Mouse (Mus musculus): ENCODE measurements at regions not wholly inside any gene's neighbourhood (a gene's known extent, or its start where the extent isn't known, plus 50 kb on each side); places are given as distances from the start of the nearest gene placed in this dataset.
A peak's percentile ranks its signal among the peaks of the same experiment; 100 is the strongest.

- Histone ChIP-seq H3K27ac (no peak overlapping the region), H3K9ac (ENCODE audit: low read depth, low read length) (no peak overlapping the region), H3K4me1 (ENCODE audit: control insufficient read depth, insufficient read depth, low read length) (no peaks in the 10 kb centered on the region), H3K36me3 (ENCODE audit: control insufficient read depth, insufficient read depth, low read length) (no peaks in the 10 kb centered on the region), H3K27me3 (ENCODE audit: control insufficient read depth, insufficient read depth, low read length) (no peaks in the 10 kb centered on the region; the same call in 1 of the 2 replicates), H3K4me3 (no peak overlapping the region), H3K79me2 (replicated peaks; ENCODE audit: control insufficient read depth, insufficient read depth, low read length) (no peaks in the 10 kb centered on the region)
- TF ChIP-seq POLR2A (IDR thresholded peaks at IDR 0.05; ENCODE audit: insufficient read depth, low read depth, low read length) (no peak), EP300 (IDR thresholded peaks at IDR 0.05; ENCODE audit: insufficient read depth, low read depth, low read length) (no peak), CTCF (IDR thresholded peaks at IDR 0.05) (no peak)
- WGBS, result 78% methylated on average over 9 of the region's 9 CpGs
- intact Hi-C loops (cut with DNase I), result no loop called here
- DNase-seq, result no peak
Observed at GRCm38 (mm10) chr5:77483053-77483717, 75.3 kb upstream of the Igfbp7 start.

DNA sequence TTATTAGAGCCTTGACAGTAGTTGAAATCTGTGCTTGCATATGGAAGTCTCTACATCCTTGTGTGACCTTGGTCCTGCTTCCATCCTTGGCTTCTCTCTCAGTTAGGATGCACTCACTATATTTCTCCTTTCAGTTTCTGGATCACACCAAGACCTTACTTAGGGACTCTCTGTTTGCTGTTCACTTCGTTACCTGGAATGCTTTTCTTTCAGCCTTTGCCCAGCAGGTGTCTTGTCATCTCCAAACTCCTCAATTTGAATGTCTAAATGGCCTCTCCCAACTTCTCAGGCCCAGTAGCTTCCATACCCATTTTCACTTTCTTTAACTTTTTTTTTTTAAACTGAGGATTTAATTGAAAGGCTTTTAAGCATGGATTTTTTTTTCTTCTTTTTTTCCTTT is 74.0 kb upstream of the Igfbp7 start:
- no peak overlapping the region for H3K4me3 ChIP-seq
- H3K9ac ChIP-seq (ENCODE audit: low read depth, low read length), result no peak overlapping the region
- H3K79me2 ChIP-seq (replicated peaks; ENCODE audit: control insufficient read depth, insufficient read depth, low read length), result no peaks in the 10 kb centered on the region
- TF ChIP-seq POLR2A (IDR thresholded peaks at IDR 0.05; ENCODE audit: insufficient read depth, low read depth, low read length), result no peak
- TF ChIP-seq EP300 (IDR thresholded peaks at IDR 0.05; ENCODE audit: insufficient read depth, low read depth, low read length), result no peak
- TF ChIP-seq CTCF (IDR thresholded peaks at IDR 0.05), result no peak
- H3K36me3 ChIP-seq (ENCODE audit: control insufficient read depth, insufficient read depth, low read length), result no peaks in the 10 kb centered on the region
- no peak for DNase-seq
- H3K4me1 ChIP-seq (ENCODE audit: control insufficient read depth, insufficient read depth, low read length), result no peaks in the 10 kb centered on the region
- H3K27me3 ChIP-seq (ENCODE audit: control insufficient read depth, insufficient read depth, low read length), result no peaks in the 10 kb centered on the region
- no peak overlapping the region for H3K27ac ChIP-seq
- intact Hi-C loops (cut with DNase I), result no loop called here
- WGBS, result 50% methylated on average over 1 of the region's 1 CpGs

DNA sequence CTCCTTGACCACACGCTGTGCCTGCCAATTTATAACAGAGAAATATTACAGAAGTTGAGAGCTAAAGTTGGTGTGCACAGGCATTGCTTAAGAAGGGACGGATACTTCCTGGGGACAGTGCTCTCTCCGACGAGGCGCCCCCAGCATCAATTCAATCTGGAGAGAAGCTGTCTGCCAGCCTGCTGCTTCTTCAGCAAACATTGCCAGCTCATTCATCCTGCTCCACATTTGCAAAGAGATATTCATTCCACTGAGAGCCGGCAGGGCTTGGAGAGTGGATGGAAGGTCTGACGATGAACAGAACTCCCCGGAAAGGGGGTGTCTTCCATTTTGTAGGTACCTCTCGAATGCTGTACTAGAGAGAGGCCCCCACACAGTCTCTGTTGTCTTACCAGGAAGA is 70.0 kb upstream of the Igfbp7 start:
- TF ChIP-seq CTCF (IDR thresholded peaks at IDR 0.05), result no peak
- Histone ChIP-seq H3K27me3 (ENCODE audit: control insufficient read depth, insufficient read depth, low read length) (no peaks in the 10 kb centered on the region), H3K27ac (no peak overlapping the region), H3K79me2 (replicated peaks; ENCODE audit: control insufficient read depth, insufficient read depth, low read length) (no peaks in the 10 kb centered on the region), H3K9ac (ENCODE audit: low read depth, low read length) (no peak overlapping the region), H3K4me3 (no peak overlapping the region), H3K4me1 (ENCODE audit: control insufficient read depth, insufficient read depth, low read length) (no peaks in the 10 kb centered on the region), H3K36me3 (ENCODE audit: control insufficient read depth, insufficient read depth, low read length) (no peaks in the 10 kb centered on the region)
- 73% methylated on average over 9 of the region's 9 CpGs for WGBS
- DNase-seq, result no peak
- intact Hi-C loops (cut with DNase I), result no loop called here

GRCm38 (mm10) chr5:77473896-77474486 is 66.2 kb upstream of the Igfbp7 start:
- Histone ChIP-seq H3K27ac (no peak overlapping the region), H3K4me3 (no peak overlapping the region), H3K27me3 (ENCODE audit: control insufficient read depth, insufficient read depth, low read length) (no peaks in the 10 kb centered on the region), H3K4me1 (ENCODE audit: control insufficient read depth, insufficient read depth, low read length) (no peaks in the 10 kb centered on the region), H3K36me3 (ENCODE audit: control insufficient read depth, insufficient read depth, low read length) (no peaks in the 10 kb centered on the region), H3K9ac (ENCODE audit: low read depth, low read length) (no peak overlapping the region), H3K79me2 (replicated peaks; ENCODE audit: control insufficient read depth, insufficient read depth, low read length) (no peaks in the 10 kb centered on the region)
- WGBS, result 53% methylated on average over 8 of the region's 8 CpGs
- TF ChIP-seq CTCF (IDR thresholded peaks at IDR 0.05), result no peak
- no peak for TF ChIP-seq POLR2A (IDR thresholded peaks at IDR 0.05; ENCODE audit: insufficient read depth, low read depth, low read length)
- no peak for TF ChIP-seq EP300 (IDR thresholded peaks at IDR 0.05; ENCODE audit: insufficient read depth, low read depth, low read length)
- intact Hi-C loops (cut with DNase I), result no loop called here
- no peak for DNase-seq

GRCm38 (mm10) chr5:77469236-77469766 is 61.5 kb upstream of the Igfbp7 start:
- no peaks in the 10 kb centered on the region for H3K36me3 ChIP-seq (ENCODE audit: control insufficient read depth, insufficient read depth, low read length)
- H3K4me1 ChIP-seq (ENCODE audit: control insufficient read depth, insufficient read depth, low read length), result peaks cover 2% of the 10 kb centered on the region
- TF ChIP-seq CTCF (IDR thresholded peaks at IDR 0.05), result no peak
- TF ChIP-seq EP300 (IDR thresholded peaks at IDR 0.05; ENCODE audit: insufficient read depth, low read depth, low read length), result no peak
- TF ChIP-seq POLR2A (IDR thresholded peaks at IDR 0.05; ENCODE audit: insufficient read depth, low read depth, low read length), result no peak
- no peaks in the 10 kb centered on the region for H3K27me3 ChIP-seq (ENCODE audit: control insufficient read depth, insufficient read depth, low read length)
- DNase-seq, result no peak
- no peak overlapping the region for H3K27ac ChIP-seq
- intact Hi-C loops (cut with DNase I), result no loop called here
- H3K4me3 ChIP-seq, result no peak overlapping the region
- 70% methylated on average over 15 of the region's 15 CpGs for WGBS
- H3K79me2 ChIP-seq (replicated peaks; ENCODE audit: control insufficient read depth, insufficient read depth, low read length), result no peaks in the 10 kb centered on the region
- H3K9ac ChIP-seq (ENCODE audit: low read depth, low read length), result no peak overlapping the region

- no peak overlapping the region for H3K4me3 ChIP-seq
- H3K36me3 ChIP-seq (ENCODE audit: control insufficient read depth, insufficient read depth, low read length), result no peaks in the 10 kb centered on the region
- H3K9ac ChIP-seq (ENCODE audit: low read depth, low read length), result no peak overlapping the region
- DNase-seq, result peak; percentile 72 to 85
- 45% methylated on average over 15 of the region's 15 CpGs for WGBS
- no peak overlapping the region for H3K27ac ChIP-seq
- TF ChIP-seq CTCF (IDR thresholded peaks at IDR 0.05), result peak; percentile 96
- no peak for TF ChIP-seq EP300 (IDR thresholded peaks at IDR 0.05; ENCODE audit: insufficient read depth, low read depth, low read length)
- intact Hi-C loops (cut with DNase I), result no loop called here
- H3K27me3 ChIP-seq (ENCODE audit: control insufficient read depth, insufficient read depth, low read length), result no peaks in the 10 kb centered on the region
- peaks cover 2% of the 10 kb centered on the region for H3K4me1 ChIP-seq (ENCODE audit: control insufficient read depth, insufficient read depth, low read length)
- no peaks in the 10 kb centered on the region for H3K79me2 ChIP-seq (replicated peaks; ENCODE audit: control insufficient read depth, insufficient read depth, low read length)
Observed at GRCm38 (mm10) chr5:77468467-77468866, 60.6 kb upstream of the Igfbp7 start.

Data from heart, adult 2 months (tissue).